Mouse (Mus musculus): ENCODE measurements around the gene Tmem175. TPM values are rescaled to one million over a fixed set of nuclear protein-coding genes. Genes with fewer than 3 reads are reported as not detected.

Gene Tmem175
- total and polyA plus RNA-seq, 3 experiments, result 8.3 to 26.1 (median 9.6) TPM

DNA sequence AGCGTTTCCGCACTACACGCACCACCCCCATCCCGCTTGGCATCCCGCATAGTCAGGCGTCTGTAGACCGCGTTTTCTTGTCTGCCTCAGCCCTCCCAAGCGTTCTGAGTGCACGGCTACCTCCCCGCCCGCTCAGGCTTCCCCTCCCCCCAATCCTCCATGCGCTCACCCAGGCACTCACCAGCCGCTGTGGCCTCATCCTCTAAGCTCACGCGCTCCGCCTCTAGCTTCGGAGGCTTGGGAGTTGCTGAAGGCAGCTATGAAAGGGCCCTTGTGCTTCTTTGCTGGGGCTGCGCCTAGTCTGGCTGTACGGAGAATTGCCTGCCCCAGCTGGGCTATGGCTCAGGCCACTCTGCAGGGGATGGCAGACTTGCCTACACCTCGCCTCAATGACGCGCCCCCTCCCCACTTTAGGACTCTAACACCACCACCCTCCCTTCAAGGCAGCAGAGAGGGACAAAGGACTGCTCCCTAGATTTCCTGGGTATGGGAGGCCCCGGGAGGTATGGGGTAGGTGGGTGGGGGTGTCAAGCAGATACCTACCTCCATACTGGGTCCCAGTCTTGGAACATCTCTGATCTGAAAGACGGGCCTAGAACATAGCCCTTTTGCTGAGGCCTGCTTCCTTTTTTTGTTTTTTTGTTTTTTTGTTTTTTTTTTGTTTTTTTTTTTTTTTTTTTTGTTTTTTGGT, 48.2 kb downstream of the Tmem175 start:
- no peak for TF ChIP-seq EP300 (IDR thresholded peaks at IDR 0.05; ENCODE audit: insufficient read depth, low read depth, low read length)
- no peak for TF ChIP-seq CTCF (IDR thresholded peaks at IDR 0.05)
- TF ChIP-seq POLR2A (IDR thresholded peaks at IDR 0.05; ENCODE audit: insufficient read depth, low read depth, low read length), result no peak
- H3K36me3 ChIP-seq (ENCODE audit: control insufficient read depth, insufficient read depth, low read length), result no peaks in the 10 kb centered on the region
- H3K4me1 ChIP-seq (ENCODE audit: control insufficient read depth, insufficient read depth, low read length), result peaks cover 2% of the 10 kb centered on the region; the same call in 1 of the 2 replicates
- intact Hi-C loops (cut with DNase I), result loop anchor here (2.0 kb wide), 1 partner anchor 15 kb away; the partner anchor contains the start of gene Fgfrl1
- no peaks in the 10 kb centered on the region for H3K27me3 ChIP-seq (ENCODE audit: control insufficient read depth, insufficient read depth, low read length)
- WGBS, result 13% methylated on average over 25 of the region's 25 CpGs
- no peaks in the 10 kb centered on the region for H3K79me2 ChIP-seq (replicated peaks; ENCODE audit: control insufficient read depth, insufficient read depth, low read length)
- DNase-seq, result peak; percentile 41 to 47
- peak overlapping the region; percentile 29 for H3K4me3 ChIP-seq
- peak overlapping the region; percentile 26; the same call in 1 of the 2 replicates for H3K9ac ChIP-seq (ENCODE audit: low read depth, low read length)
- H3K27ac ChIP-seq, result no peak overlapping the region

DNA sequence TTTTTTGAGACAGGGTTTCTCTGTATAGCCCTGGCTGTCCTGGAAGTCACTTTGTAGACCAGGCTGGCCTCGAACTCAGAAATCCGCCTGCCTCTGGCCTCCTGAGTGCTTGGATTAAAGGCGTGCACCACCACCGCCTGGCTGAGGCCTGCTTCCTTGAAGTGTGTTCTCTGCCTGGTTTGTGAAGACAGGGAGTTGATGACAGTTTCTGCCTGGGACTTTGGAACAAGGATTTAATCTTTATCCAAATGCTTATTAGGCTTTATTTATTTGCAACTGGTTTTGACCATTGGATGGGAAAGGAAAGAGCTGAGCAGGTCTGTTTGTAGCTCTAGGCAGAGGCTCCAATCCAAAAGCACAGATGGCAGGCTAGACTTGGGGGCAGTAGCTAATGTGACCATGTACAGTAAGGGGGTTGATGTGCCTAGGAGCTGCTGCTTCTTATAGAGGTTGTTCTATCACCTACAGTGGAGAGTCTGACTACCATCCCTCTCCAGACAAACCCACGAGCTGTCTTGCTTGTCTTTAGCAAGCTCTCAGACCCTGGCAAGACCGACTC, 48.8 kb downstream of the Tmem175 start:
- no peaks in the 10 kb centered on the region for H3K79me2 ChIP-seq (replicated peaks; ENCODE audit: control insufficient read depth, insufficient read depth, low read length)
- DNase-seq, result no peak
- intact Hi-C loops (cut with DNase I), result no loop called here
- H3K36me3 ChIP-seq (ENCODE audit: control insufficient read depth, insufficient read depth, low read length), result no peaks in the 10 kb centered on the region
- H3K4me1 ChIP-seq (ENCODE audit: control insufficient read depth, insufficient read depth, low read length), result peaks cover 2% of the 10 kb centered on the region; the same call in 1 of the 2 replicates
- 90% methylated on average over 6 of the region's 6 CpGs for WGBS
- H3K27ac ChIP-seq, result no peak overlapping the region
- H3K4me3 ChIP-seq, result no peak overlapping the region
- TF ChIP-seq EP300 (IDR thresholded peaks at IDR 0.05; ENCODE audit: insufficient read depth, low read depth, low read length) (no peak), CTCF (IDR thresholded peaks at IDR 0.05) (no peak), POLR2A (IDR thresholded peaks at IDR 0.05; ENCODE audit: insufficient read depth, low read depth, low read length) (no peak)
- H3K9ac ChIP-seq (ENCODE audit: low read depth, low read length), result no peak overlapping the region
- no peaks in the 10 kb centered on the region for H3K27me3 ChIP-seq (ENCODE audit: control insufficient read depth, insufficient read depth, low read length)

DNA sequence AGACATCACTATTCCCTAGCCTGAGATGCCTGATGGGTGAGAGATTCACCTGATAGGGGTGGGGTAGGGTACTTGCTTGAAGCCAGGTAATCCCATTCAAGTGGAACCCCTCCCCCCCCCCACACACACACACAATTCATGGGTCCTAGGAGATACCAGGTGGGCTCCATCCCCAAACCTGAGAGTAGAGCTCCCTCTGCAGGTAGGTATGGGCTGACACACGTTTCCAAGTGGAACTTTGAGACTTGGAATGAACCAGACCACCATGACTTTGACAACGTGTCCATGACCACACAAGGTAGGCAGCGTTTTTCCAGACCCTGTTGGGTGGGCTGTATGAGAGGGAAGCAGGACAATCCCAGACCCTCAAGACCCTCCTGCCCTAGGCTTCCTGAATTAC, 50.3 kb downstream of the Tmem175 start:
- Histone ChIP-seq H3K36me3 (ENCODE audit: control insufficient read depth, insufficient read depth, low read length) (no peaks in the 10 kb centered on the region), H3K4me3 (no peak overlapping the region), H3K27me3 (ENCODE audit: control insufficient read depth, insufficient read depth, low read length) (no peaks in the 10 kb centered on the region), H3K79me2 (replicated peaks; ENCODE audit: control insufficient read depth, insufficient read depth, low read length) (no peaks in the 10 kb centered on the region), H3K27ac (no peak overlapping the region), H3K9ac (ENCODE audit: low read depth, low read length) (no peak overlapping the region), H3K4me1 (ENCODE audit: control insufficient read depth, insufficient read depth, low read length) (peaks cover 2% of the 10 kb centered on the region; the same call in 1 of the 2 replicates)
- TF ChIP-seq EP300 (IDR thresholded peaks at IDR 0.05; ENCODE audit: insufficient read depth, low read depth, low read length) (no peak), CTCF (IDR thresholded peaks at IDR 0.05) (peak; percentile 51), POLR2A (IDR thresholded peaks at IDR 0.05; ENCODE audit: insufficient read depth, low read depth, low read length) (no peak)
- 54% methylated on average over 3 of the region's 3 CpGs for WGBS
- intact Hi-C loops (cut with DNase I), result no loop called here
- no peak for DNase-seq

DNA sequence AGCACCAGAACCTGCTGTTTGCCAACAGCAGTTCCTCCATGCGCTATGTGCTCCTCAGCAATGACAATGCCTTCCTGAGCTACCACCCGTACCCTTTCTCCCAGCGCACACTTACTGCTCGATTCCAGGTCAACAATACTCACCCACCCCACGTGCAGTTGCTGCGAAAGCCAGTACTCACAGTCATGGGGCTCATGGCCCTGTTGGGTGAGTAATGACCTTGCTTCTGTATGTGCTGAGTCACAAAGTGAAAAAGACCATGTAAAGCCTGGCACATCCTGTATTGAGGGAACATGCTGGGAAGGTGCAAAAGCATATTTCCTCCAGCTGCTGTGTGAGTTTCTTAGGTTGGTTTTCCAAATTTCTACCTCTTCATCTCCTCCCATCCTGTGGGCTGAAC, 51.3 kb downstream of the Tmem175 start:
- no peak overlapping the region for H3K9ac ChIP-seq (ENCODE audit: low read depth, low read length)
- H3K27ac ChIP-seq, result no peak overlapping the region
- H3K36me3 ChIP-seq (ENCODE audit: control insufficient read depth, insufficient read depth, low read length), result no peaks in the 10 kb centered on the region
- H3K4me1 ChIP-seq (ENCODE audit: control insufficient read depth, insufficient read depth, low read length), result peaks cover 2% of the 10 kb centered on the region; the same call in 1 of the 2 replicates
- no peak overlapping the region for H3K4me3 ChIP-seq
- 93% methylated on average over 6 of the region's 6 CpGs for WGBS
- intact Hi-C loops (cut with DNase I), result no loop called here
- TF ChIP-seq CTCF (IDR thresholded peaks at IDR 0.05), result no peak
- TF ChIP-seq EP300 (IDR thresholded peaks at IDR 0.05; ENCODE audit: insufficient read depth, low read depth, low read length), result no peak
- no peak for TF ChIP-seq POLR2A (IDR thresholded peaks at IDR 0.05; ENCODE audit: insufficient read depth, low read depth, low read length)
- H3K27me3 ChIP-seq (ENCODE audit: control insufficient read depth, insufficient read depth, low read length), result no peaks in the 10 kb centered on the region
- H3K79me2 ChIP-seq (replicated peaks; ENCODE audit: control insufficient read depth, insufficient read depth, low read length), result no peaks in the 10 kb centered on the region
- no peak for DNase-seq

DNA sequence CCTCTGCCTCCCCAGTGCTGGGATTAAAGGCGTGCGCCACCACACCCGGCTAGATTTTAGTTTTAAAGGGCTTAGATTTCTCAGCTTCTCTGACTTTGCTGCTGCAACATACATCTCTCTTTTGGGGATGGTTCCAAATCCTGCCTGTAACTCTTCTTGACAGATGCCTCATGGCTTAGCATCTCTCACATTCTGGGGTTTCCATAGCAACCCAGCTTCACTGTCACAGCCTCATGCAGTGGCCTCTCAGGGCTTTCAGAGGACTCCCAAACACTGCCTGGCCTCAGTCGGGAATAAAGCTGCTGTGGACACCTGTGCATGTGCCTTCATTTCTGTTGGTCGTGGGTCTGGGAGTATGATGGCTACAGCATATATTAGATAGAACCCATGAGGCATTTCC, 59.5 kb downstream of the Tmem175 start:
- Histone ChIP-seq H3K79me2 (replicated peaks; ENCODE audit: control insufficient read depth, insufficient read depth, low read length) (no peaks in the 10 kb centered on the region), H3K4me3 (no peak overlapping the region), H3K9ac (ENCODE audit: low read depth, low read length) (no peak overlapping the region), H3K27ac (no peak overlapping the region), H3K36me3 (ENCODE audit: control insufficient read depth, insufficient read depth, low read length) (no peaks in the 10 kb centered on the region), H3K27me3 (ENCODE audit: control insufficient read depth, insufficient read depth, low read length) (no peaks in the 10 kb centered on the region), H3K4me1 (ENCODE audit: control insufficient read depth, insufficient read depth, low read length) (peaks cover 5% of the 10 kb centered on the region)
- TF ChIP-seq CTCF (IDR thresholded peaks at IDR 0.05), result no peak
- TF ChIP-seq POLR2A (IDR thresholded peaks at IDR 0.05; ENCODE audit: insufficient read depth, low read depth, low read length), result no peak
- no peak for TF ChIP-seq EP300 (IDR thresholded peaks at IDR 0.05; ENCODE audit: insufficient read depth, low read depth, low read length)
- 75% methylated on average over 5 of the region's 5 CpGs for WGBS
- DNase-seq, result no peak
- intact Hi-C loops (cut with DNase I), result no loop called here

DNA sequence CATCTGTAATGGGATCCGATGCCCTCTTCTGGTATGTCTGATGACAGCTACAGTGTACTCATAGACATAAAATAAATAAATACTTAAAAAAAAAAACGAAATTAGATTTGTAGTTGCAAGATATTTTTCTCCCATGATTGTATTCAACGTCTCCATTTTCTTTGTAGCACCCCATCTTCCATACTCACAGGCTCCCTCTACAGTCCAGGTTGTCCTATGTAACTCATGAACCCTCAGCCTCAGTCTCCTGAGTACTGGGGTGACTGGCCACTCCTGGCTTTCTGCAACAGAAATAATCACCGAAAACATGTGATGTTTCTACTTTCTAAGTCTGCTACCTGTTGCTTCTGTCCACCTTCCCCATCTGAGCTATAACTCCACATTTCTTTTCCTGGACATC, 61.6 kb downstream of the Tmem175 start:
- WGBS, result 70% methylated on average over 4 of the region's 4 CpGs
- intact Hi-C loops (cut with DNase I), result no loop called here
- no peak overlapping the region for H3K9ac ChIP-seq (ENCODE audit: low read depth, low read length)
- H3K4me3 ChIP-seq, result no peak overlapping the region
- TF ChIP-seq EP300 (IDR thresholded peaks at IDR 0.05; ENCODE audit: insufficient read depth, low read depth, low read length) (no peak), CTCF (IDR thresholded peaks at IDR 0.05) (peak; percentile 49), POLR2A (IDR thresholded peaks at IDR 0.05; ENCODE audit: insufficient read depth, low read depth, low read length) (no peak)
- H3K27me3 ChIP-seq (ENCODE audit: control insufficient read depth, insufficient read depth, low read length), result no peaks in the 10 kb centered on the region
- H3K36me3 ChIP-seq (ENCODE audit: control insufficient read depth, insufficient read depth, low read length), result no peaks in the 10 kb centered on the region
- no peaks in the 10 kb centered on the region for H3K79me2 ChIP-seq (replicated peaks; ENCODE audit: control insufficient read depth, insufficient read depth, low read length)
- H3K27ac ChIP-seq, result no peak overlapping the region
- DNase-seq, result no peak
- H3K4me1 ChIP-seq (ENCODE audit: control insufficient read depth, insufficient read depth, low read length), result peaks cover 5% of the 10 kb centered on the region

Data from heart, adult 2 months (tissue).